Mouse (Mus musculus) forebrain, embryonic 15.5 days (tissue): ENCODE data around the gene Fars2. TPM values are rescaled to one million over a fixed set of nuclear protein-coding genes. Genes with fewer than 3 reads are reported as not detected.
A peak's percentile ranks its signal among the peaks of the same experiment; 100 is the strongest.

Source experiments
- ATAC-seq: fragments of 200-750 bp; cut with Nextera tagmentation; replicated peaks from 2 replicates; pipeline ENCODE4 v1.8.0; 2017; ENCODE audit warnings: mild to moderate bottlenecking, moderate TSS enrichment, moderate library complexity
- H3K27ac ChIP-seq: fragments of 300-500 bp; sonication (generic); replicated peaks from 2 replicates; pipeline ENCODE4 v1.5.1; 2015; ENCODE audit warnings: mild to moderate bottlenecking, inconsistent platforms
- H3K27me3 ChIP-seq: fragments of 300-500 bp; sonication (generic); 2 replicates; pipeline ENCODE4 v1.6.1; 2015; ENCODE audit warnings: inconsistent platforms
- H3K36me3 ChIP-seq: fragments of 300-500 bp; sonication (generic); 2 replicates; pipeline ENCODE4 v1.6.1; 2015; ENCODE audit warnings: mild to moderate bottlenecking, inconsistent platforms
- H3K4me1 ChIP-seq: fragments of 300-500 bp; sonication (generic); 2 replicates; pipeline ENCODE4 v1.6.1; 2015; ENCODE audit warnings: inconsistent platforms
- H3K4me2 ChIP-seq: fragments of 300-500 bp; sonication (generic); replicated peaks from 2 replicates; pipeline ENCODE4 v1.6.1; 2015; ENCODE audit warnings: mild to moderate bottlenecking, inconsistent platforms
- H3K4me3 ChIP-seq: fragments of 300-500 bp; sonication (generic); 2 replicates; pipeline ENCODE4 v1.5.1; 2015; ENCODE audit warnings: mild to moderate bottlenecking, inconsistent platforms
- H3K9ac ChIP-seq: fragments of 300-500 bp; sonication (generic); replicated peaks from 2 replicates; pipeline ENCODE4 v1.6.1; 2015; ENCODE audit warnings: mild to moderate bottlenecking, inconsistent platforms
- H3K9me3 ChIP-seq: fragments of 300-500 bp; sonication (generic); 2 replicates; pipeline ENCODE4 v1.6.1; 2016; ENCODE audit warnings: inconsistent platforms
- WGBS: fragments of 180-500 bp; shearing (Covaris S2); methylation state at CpG from one replicate; pipeline ENCODE4 v1.1.7; 2015; ENCODE audit warnings: mixed read lengths; 5-methylcytosine and 5-hydroxymethylcytosine counted together
- polyA plus RNA-seq: library from polyadenylated mRNA; unstranded; fragments of >200 nt; fragmentation: Nextera tagmentation; extraction: Ambion mirVana; gene quantifications from 2 replicates; pipeline ENCODE4 v1.2.1, GENCODE M21; 2015

Fars2 gene
- polyA plus RNA-seq, 1 experiment from 2014 or later, result 36.5 TPM

DNA sequence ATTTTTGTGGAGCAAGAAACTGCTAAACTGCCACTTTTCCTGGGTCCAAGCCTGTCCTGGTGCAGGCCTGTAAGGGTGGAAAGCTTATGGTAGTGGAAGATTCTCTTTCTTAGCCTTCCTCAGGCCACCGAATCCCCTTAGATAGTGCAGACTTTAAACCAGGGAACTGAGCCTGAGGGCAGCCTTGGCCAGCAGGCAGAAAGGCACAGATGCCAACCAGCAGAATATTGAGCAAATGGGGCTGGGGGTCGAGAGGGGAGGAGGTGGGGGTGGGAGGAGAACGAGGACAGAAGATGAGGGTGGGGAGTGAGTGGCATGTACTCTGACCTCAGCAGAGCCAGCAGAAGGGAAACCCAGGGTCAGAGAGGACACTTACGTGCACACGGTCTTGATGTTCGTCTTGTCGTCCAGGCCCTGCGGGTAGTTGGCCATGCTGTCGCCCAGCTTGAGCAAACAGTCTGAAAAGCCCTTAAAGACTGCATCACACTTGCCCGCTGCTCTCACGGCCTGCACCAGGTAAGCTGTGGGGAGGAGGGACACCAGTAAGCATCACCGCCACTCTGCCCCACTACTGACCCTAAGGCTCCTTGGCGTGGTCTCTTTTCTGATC is 612.6 kb downstream of the Fars2 start:
- Histone ChIP-seq H3K4me3 (peak overlapping the region; percentile 57), H3K27me3 (peaks cover 14% of the 10 kb centered on the region), H3K4me2 (peak overlapping the region; percentile 60), H3K9me3 (no peaks in the 10 kb centered on the region), H3K9ac (peak overlapping the region; percentile 61), H3K27ac (peak overlapping the region; percentile 98), H3K36me3 (no peaks in the 10 kb centered on the region), H3K4me1 (peaks cover 42% of the 10 kb centered on the region)
- no peak for ATAC-seq
- WGBS, result 6% methylated on average over 13 of the region's 13 CpGs

DNA sequence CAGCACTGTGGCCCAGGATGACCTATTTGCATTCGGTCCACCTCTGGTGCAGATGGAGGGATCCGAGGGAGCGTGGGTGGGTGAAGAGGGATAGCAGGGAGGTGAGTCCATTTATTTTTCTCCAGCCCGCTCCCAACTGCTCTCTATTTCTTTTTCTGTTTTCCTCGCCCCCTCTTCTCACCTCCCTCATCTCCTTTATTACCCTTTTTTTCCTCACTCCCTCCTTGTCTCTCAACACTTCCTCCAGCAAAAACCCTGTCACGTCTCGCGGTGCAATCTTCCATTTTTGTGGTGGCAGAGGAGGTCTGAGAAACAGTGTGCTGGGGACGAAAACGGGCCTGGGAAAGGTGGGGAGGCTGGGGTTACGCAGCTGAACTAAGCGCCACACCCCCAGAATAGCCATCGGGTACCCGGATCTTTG is 613.1 kb downstream of the Fars2 start:
- Histone ChIP-seq H3K4me1 (peaks cover 37% of the 10 kb centered on the region), H3K27ac (peak overlapping the region; percentile 98), H3K36me3 (no peaks in the 10 kb centered on the region), H3K4me3 (peak overlapping the region; percentile 57), H3K4me2 (peak overlapping the region; percentile 60), H3K9ac (peak overlapping the region; percentile 61), H3K27me3 (peaks cover 11% of the 10 kb centered on the region), H3K9me3 (no peaks in the 10 kb centered on the region)
- no peak for ATAC-seq
- WGBS, result 15% methylated on average over 14 of the region's 14 CpGs

DNA sequence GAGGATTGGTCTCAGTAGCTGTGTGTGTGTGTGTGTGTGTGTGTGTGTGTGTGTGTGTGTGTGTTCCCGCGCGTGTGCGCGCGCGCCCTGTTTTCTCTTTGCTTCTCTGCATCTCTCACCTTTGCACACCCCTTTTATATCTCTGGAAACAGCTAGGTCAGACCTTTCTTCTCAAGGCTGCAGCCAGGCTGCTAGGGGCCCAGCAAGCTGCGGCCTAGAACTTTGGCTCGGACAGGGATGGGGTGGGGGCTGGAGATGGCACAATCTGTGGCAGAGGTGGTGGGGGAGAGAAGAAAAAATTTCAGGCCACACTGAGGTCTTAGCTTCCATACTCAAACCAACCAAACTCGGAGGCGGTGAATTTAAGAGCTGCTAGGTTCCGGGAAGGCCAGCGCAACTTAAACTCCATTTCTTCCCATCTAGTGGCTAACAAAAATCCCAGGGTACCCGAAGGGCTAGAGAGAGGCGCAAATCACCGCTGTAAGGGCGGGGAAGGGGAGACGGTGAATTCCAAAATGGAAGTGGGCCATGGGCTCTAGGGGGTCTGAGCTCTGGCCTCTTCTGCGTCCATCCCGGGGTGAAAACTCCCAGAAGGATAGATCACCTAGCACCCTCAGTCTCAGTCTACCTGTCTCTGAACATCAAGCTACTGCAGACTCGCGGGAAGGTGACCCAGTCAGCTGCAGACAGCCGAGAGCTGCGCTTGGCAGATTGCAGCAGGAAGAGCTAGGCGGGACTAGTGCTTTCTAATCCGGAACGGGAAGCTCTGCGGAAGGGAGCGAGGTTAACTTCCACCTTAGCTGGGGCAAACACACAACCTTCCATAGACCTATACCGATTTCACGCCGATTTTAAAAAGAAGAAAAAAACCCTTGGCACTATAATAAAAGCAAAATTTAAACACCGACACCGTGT is 614.1 kb downstream of the Fars2 start:
- H3K9ac ChIP-seq, result peak overlapping the region; percentile 61
- no peaks in the 10 kb centered on the region for H3K9me3 ChIP-seq
- H3K36me3 ChIP-seq, result no peaks in the 10 kb centered on the region
- H3K4me3 ChIP-seq, result peak overlapping the region; percentile 57
- peaks cover 38% of the 10 kb centered on the region for H3K4me1 ChIP-seq
- no peak for ATAC-seq
- H3K27ac ChIP-seq, result peak overlapping the region; percentile 95
- peak overlapping the region; percentile 60 for H3K4me2 ChIP-seq
- H3K27me3 ChIP-seq, result peaks cover 11% of the 10 kb centered on the region
- 3% methylated on average over 34 of the region's 34 CpGs for WGBS

DNA sequence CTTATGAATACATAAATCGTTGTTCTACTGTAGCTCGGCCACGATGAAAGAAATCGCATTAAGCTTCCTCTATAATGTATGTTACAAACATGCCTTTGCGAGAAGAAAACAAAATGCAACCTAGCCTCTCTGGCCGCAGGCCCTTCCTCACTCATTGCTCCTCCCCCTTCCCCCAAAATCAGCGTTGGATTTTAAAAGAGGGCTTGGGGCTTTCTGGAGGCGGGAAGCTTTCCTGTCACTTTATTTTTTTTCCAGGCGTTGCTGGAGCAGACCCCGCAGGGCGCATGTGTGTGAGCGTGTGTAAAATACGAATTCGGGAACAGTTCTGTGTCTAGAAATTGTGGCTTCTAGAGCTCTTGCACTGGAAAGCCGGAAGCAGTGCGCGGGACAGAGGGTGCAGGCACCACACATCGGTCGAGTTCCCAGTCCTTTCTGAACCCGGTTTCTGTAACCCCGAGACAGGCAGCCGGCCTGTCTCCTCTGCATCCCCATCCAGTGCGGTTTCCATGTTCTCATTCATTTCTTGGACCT is 614.8 kb downstream of the Fars2 start:
- H3K27me3 ChIP-seq, result peaks cover 11% of the 10 kb centered on the region
- H3K4me2 ChIP-seq, result peak overlapping the region; percentile 60
- H3K36me3 ChIP-seq, result no peaks in the 10 kb centered on the region
- H3K9me3 ChIP-seq, result no peaks in the 10 kb centered on the region
- under 1% methylated on average over 23 of the region's 23 CpGs for WGBS
- H3K4me1 ChIP-seq, result peaks cover 36% of the 10 kb centered on the region
- H3K27ac ChIP-seq, result peak overlapping the region; percentile 95
- ATAC-seq, result no peak
- H3K4me3 ChIP-seq, result peak overlapping the region; percentile 57
- H3K9ac ChIP-seq, result peak overlapping the region; percentile 61

DNA sequence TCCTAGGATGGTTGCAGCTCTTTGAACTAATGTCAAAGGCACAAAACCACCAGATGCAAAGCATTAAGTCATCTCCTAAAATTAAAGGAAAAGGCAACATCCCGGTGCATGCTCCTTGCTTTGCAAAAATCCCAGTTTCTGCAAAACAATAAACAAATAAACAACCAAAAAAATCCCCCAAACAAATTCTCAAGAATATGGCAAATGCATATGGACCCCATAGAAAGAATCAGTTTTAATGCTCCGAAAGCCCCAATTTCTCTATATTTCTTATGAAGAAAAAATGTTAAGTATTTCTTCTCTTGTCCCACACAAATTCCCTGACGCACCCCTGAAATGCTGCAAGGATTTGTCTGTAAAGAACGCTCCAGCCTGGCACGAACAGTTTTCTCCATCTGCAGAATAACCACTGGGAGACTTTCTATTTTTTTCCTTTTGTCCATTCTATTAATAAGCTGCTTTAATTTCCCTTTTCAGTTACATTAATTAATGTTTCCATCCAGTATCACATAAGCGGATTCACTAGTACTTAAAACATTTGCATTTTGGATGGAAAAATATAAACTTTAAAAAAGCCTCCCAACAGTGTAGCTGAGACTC is 615.8 kb downstream of the Fars2 start:
- H3K4me3 ChIP-seq, result peak overlapping the region; percentile 57
- WGBS, result 5% methylated on average over 6 of the region's 6 CpGs
- H3K9ac ChIP-seq, result peak overlapping the region; percentile 61
- H3K4me1 ChIP-seq, result peaks cover 32% of the 10 kb centered on the region
- no peaks in the 10 kb centered on the region for H3K9me3 ChIP-seq
- no peak for ATAC-seq
- peak overlapping the region; percentile 60 for H3K4me2 ChIP-seq
- H3K27me3 ChIP-seq, result peaks cover 11% of the 10 kb centered on the region
- H3K36me3 ChIP-seq, result no peaks in the 10 kb centered on the region
- H3K27ac ChIP-seq, result peak overlapping the region; percentile 95

DNA sequence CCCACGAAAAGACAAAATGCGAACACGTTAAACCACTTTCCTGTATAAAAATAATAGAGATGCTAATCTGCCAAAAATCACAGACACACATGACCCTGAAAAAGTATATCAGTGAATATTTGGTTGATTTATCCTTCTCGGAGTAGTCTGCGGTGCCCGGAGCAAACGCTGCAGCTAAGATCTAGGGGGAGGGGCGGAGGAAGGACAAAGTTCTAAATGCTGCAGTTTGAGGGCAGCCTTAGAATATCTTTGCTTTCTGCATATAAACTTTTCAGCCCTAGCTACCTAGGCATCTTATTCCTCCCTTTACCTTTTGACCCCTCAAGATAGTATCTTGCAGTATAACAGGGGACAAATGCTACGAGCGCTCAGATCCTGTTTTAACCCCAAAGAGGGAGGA is 616.4 kb downstream of the Fars2 start:
- under 1% methylated on average over 10 of the region's 10 CpGs for WGBS
- peak overlapping the region; percentile 95 for H3K27ac ChIP-seq
- H3K36me3 ChIP-seq, result no peaks in the 10 kb centered on the region
- peak overlapping the region; percentile 61 for H3K9ac ChIP-seq
- peak overlapping the region; percentile 57 for H3K4me3 ChIP-seq
- ATAC-seq, result no peak
- no peaks in the 10 kb centered on the region for H3K9me3 ChIP-seq
- peak overlapping the region; percentile 60 for H3K4me2 ChIP-seq
- peaks cover 29% of the 10 kb centered on the region for H3K4me1 ChIP-seq
- H3K27me3 ChIP-seq, result peaks cover 6% of the 10 kb centered on the region; the same call in 1 of the 2 replicates

DNA sequence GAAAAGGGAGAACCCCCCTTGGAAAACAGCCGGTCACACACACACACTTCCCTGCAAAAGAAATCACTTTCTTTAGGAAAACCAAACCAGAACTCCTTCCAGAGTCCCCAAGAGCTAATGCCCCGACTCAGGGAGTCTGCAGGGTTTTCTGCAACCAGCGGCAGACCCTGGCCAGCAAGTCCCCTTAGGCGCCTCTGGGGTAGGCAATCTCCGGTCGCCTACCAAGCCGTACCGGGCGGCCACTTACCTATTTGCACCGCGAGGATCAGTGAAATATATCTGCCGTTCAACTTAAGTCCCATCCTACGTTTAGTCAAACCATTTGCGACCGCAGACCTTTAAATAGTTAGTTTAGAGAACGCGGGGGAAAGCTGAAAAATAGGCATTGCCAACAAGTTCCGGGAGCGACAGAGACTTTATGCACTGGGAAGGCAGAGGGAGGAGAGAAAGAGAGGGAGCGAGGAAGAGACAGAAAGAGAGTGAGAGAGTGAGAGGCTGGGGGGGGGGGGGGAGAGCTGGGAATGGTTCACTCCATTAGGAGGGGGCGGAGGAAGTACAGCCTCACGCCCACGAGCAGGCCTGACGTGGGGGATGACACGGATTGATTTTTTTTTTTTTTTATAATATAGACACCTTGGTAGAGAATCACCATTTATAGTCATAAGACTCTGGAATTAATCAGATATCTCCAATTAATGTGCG is 616.9 kb downstream of the Fars2 start:
- peak; percentile 14 for ATAC-seq
- Histone ChIP-seq H3K4me3 (peak overlapping the region; percentile 57), H3K4me1 (peaks cover 28% of the 10 kb centered on the region), H3K9me3 (no peaks in the 10 kb centered on the region), H3K9ac (peak overlapping the region; percentile 61), H3K27ac (peak overlapping the region; percentile 95), H3K36me3 (no peaks in the 10 kb centered on the region), H3K4me2 (peak overlapping the region; percentile 60), H3K27me3 (peaks cover under 1% of the 10 kb centered on the region; the same call in 1 of the 2 replicates)
- under 1% methylated on average over 26 of the region's 26 CpGs for WGBS

DNA sequence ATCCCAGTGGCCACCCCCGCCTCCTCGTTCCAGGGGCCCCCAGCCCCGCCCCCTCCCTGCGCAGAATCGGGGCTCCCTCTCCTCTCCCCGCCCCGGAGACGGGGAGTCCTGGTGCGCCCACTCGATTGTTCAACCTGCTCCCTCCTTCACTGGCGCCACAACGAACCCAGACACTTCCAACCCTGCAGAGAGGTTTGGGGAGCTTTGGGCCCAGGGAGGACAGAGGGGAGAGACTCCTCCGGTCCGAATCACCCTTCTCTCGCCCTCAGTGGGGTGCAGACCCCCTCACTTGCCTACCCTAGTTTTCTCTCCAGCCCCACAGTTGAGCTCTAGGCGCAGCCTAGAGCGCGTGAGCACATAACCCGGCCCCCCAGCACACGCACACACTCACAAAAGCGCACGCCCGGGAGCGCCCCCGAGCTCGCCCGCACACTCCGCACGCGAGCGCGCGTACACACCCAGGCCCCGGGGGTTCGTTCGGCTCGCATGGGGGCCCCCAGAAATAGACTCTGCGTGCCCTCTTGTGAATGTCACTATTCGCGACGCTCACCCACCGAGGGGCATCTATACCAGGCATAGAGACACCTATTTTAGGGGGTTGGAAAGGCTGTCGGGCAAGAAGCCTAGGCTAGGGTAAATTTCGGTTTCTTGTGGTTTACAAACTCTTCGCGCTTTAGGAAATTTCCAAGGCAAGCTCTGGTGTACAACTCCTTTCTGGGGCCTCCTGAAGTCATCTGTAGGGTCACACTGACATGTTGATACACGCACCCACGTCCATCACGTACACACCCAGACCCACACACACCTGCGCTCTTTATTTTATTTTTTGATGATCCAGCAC is 617.7 kb downstream of the Fars2 start, which contains the start of gene Nrn1:
TSS of gene Nrn1 (minus strand) at position 401 of the 841 bp plus-strand sequence.
- Histone ChIP-seq H3K9ac (peak within 1 kb of the TSS; percentile 61), H3K4me3 (peak within 1 kb of the TSS; percentile 57), H3K27me3 (no peaks in the 10 kb centered on the region; the same call in 1 of the 2 replicates), H3K36me3 (no peaks in the 10 kb centered on the region), H3K27ac (peak within 1 kb of the TSS; percentile 95), H3K9me3 (no peaks in the 10 kb centered on the region), H3K4me2 (peak within 1 kb of the TSS; percentile 60), H3K4me1 (peaks cover 22% of the 10 kb centered on the region; the same call in 1 of the 2 replicates)
- under 1% methylated on average over 47 of the region's 50 CpGs for WGBS
- peak; percentile 47 for ATAC-seq

DNA sequence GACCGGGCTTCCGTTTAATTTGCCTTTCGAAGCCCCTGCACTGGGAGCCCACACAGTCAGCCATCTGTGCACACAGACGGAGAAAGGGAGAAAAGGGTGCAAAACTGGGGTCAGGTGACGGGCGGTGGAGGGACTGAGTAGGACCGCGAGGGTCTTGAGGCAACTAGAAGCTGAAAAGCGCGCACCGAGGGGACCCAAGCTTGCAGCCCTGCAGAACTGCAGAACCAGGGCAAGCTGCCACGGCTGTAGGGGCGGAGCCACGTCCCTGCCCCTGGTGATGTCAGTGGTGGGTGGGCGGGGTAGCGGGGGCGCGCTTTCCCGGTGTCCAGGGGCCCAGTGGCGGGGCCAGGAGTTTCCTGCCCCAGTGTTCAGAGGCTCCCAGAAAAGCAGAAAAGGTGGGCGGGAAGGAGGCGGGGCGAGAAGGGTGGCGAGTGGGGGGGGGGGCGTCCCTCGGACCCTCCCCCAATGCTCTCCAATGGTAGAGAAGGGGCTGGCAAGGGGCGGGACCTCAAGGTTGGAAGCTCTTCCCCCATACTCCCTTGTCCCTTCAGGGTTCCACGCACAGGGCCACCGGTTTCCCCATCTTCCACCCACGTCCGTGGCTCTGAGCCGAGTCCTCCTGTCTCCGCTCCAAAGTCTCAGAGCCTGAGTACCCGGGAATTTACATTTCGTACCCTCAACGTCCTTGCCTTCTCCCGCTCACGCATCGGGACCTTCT is 618.8 kb downstream of the Fars2 start:
- H3K36me3 ChIP-seq, result no peaks in the 10 kb centered on the region
- H3K27ac ChIP-seq, result peak overlapping the region; percentile 95
- H3K4me3 ChIP-seq, result peak overlapping the region; percentile 57
- peak overlapping the region; percentile 61 for H3K9ac ChIP-seq
- peak; percentile 83 for ATAC-seq
- H3K27me3 ChIP-seq, result no peaks in the 10 kb centered on the region
- peak overlapping the region; percentile 60 for H3K4me2 ChIP-seq
- H3K4me1 ChIP-seq, result peaks cover 18% of the 10 kb centered on the region; the same call in 1 of the 2 replicates
- no peaks in the 10 kb centered on the region for H3K9me3 ChIP-seq
- WGBS, result under 1% methylated on average over 37 of the region's 39 CpGs

DNA sequence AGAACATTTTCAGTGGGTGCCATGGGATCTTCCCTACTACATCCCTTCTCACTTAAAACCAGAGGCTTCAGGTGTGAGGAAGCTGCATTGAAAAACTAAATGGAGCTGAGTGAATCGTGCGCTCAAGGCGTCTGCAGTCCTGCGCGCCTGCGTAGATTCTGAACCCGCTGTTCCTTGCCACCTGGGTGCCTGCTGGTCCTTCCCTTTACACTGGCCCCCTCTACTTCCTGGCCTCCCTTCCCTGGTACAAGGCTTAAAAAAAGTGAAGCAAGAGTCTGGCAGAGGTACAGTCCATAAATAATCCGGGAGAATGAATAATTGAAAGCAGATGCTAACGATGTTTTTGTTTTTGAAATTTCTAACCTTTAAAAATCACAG is 619.4 kb downstream of the Fars2 start:
- H3K9ac ChIP-seq, result peak overlapping the region; percentile 61
- peaks cover 18% of the 10 kb centered on the region; the same call in 1 of the 2 replicates for H3K4me1 ChIP-seq
- peak overlapping the region; percentile 60 for H3K4me2 ChIP-seq
- H3K27me3 ChIP-seq, result no peaks in the 10 kb centered on the region
- 4% methylated on average over 9 of the region's 9 CpGs for WGBS
- no peaks in the 10 kb centered on the region for H3K36me3 ChIP-seq
- ATAC-seq, result peak; percentile 15
- H3K4me3 ChIP-seq, result peak overlapping the region; percentile 57
- H3K27ac ChIP-seq, result peak overlapping the region; percentile 95
- no peaks in the 10 kb centered on the region for H3K9me3 ChIP-seq
